Mouse (Mus musculus): ENCODE results near the gene Atp11b.

The Atp11b gene

DNA sequence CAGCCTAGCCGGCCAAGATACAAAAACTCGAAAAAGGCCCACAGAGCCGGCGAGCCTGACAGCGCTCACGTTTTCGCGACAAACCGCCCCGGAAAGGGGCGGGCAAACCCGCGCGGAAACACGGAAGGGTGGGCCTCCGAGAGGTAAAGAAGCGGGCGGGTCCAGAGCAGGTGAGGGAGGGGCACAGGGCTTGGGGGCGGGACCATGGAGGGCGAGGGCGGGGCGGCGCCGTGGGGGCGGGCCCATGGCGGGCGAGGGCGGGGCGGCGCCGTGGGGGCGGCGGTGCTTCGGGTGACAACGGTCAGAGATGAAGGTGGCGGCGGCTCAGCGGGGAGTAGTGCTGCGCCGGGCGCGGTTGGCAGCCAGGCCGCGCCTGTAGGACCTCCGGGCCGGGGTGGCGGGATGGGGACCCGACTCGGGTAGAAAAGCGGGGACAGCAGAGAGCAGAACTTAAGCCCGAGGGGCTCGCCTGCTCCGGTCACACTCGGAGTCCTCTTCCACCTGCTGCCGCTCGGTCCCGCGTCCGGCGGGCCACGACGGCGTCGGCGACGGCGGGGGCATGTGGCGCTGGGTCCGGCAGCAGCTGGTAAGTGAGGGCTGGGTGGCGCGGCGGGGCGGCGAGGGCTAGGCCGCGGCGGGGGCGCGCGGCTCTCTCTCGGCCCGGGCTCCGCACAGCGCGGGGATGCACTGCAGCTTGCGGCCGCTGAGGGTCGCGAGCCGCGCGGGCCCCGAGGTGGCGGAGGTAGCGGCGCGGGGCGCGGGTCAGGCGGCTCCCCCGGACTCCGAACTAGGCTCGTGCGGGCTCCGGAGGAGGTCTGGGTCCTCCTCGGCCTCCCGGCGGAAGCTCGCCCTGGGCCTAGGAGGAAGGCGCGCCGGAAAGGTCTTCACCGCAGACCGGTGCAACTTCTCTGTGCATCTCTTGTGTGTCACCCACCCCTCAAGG is at the start of gene Atp11b:
Gene Atp11b (plus strand): TSS at position 282 of the 943 bp plus-strand sequence.
- DNase-seq (ENCODE audit: extremely low spot score) = peak; percentile 96

DNA sequence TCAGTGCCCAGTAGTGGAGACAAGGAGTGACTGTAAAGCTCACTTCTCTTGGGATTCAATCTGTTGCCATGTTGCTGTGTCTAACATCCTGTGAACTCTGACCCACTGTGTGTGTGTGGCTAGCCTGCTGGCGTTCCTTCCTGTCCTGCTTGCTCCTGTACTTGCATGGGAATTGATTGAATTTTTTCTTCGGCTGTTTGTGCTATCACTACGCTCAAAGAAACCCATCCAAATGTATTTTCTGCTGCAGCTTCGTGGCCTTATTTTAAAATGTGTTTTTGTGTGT is 49.6 kb upstream of the Atp11b start:
- no peak for DNase-seq (ENCODE audit: extremely low spot score)

DNA sequence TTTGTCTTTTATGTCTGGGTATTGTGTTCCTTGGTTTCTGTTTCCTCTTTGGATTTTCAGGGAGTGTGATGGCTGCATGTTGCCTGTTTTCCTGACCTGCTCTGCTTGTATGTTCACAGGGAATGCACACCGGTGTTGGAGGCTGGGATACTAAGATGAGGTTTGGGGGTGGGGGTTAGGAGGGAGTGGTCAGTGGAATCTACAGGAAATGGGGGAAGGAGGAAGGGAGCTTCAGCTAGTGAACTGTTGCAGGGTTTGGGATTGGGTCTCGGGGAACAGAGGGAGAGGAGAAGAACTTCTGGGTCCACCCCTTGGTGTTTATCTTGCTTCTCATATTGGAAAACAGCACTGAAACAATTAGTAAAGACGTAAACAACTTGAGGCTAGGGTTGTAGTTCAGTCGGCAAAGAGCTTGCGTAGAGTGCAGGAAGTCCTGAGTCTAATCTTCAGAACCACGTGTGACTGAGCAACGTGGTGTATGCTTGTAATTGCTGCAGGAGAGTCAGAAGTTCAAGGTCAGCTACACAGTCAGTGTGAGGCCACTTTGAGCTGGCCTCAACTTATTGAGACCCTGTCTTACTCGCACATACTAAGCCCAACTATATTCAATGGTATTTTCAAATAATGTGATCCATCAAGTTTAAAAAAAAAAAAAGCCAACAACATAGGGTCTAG is 34.2 kb upstream of the Atp11b start:
- DNase-seq (ENCODE audit: extremely low spot score) = no peak

DNA sequence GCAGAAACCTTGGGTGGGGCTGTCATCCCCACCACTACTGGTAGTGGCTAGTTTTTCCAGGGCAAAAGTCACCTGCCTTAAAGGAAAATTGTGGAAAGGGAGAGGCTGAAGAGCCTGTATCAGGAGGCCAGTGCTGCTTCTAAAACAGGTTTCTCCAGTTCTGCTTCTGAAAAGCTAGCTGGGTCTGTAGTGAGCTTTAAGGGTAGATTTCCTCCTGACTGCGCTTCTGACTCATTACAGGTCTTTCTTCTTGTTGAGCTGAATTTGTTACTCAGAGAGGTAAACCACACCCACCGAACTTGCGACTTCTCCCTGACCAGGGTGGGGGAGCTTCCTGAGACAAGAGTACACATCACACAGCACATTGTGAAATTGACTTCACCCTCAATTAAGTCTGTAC is 33.1 kb upstream of the Atp11b start:
- no peak for DNase-seq (ENCODE audit: extremely low spot score)

DNA sequence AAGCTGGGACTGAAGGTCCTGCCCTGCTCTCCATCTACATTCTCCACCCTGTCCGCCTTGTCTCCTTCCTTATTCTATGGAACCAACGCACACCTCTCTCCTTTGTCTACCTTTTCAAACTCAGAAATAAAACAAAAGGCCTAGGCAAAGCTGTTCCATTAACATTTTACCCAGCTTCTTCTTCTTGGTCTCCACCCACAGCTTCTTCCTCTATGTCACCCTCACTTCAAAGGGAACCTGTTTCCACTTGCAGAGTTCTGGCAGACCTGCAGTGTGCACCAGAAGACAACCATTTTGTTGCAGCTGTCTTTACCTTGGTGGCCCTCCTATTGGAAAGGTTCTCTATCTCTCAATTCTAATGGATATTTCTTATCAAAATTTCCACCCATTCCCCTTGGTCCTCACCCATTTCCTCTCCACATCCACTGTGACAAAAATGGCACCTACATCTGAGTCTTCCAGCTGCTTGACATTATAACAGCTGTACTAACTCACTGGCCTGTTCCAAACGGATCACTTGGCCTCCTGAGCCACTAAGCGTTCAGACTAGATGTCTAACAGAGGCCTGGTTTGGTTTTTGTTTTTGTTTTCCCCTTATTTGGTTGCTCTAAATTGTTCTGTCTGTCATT is 32.0 kb upstream of the Atp11b start:
- no peak for DNase-seq (ENCODE audit: extremely low spot score)

DNA sequence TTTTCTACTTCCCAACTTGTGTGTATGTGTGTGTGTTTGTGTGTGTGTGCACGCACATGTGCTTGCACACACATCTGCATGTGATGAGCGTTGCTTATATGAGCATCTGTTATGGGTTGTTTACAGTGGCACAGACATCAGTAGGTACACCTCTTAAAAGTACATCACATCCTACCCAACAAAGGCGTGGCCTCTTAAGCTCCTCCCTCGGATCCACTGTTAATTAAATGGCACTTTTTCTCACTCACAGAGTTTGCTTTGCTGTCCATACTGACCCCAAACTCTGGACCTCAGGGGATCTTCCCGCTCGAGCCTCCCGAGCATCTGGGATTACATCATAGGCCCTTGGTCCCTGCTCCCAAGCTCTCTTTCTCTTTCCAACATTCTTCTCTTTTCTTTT is 31.1 kb upstream of the Atp11b start:
- no peak for DNase-seq (ENCODE audit: extremely low spot score)

DNA sequence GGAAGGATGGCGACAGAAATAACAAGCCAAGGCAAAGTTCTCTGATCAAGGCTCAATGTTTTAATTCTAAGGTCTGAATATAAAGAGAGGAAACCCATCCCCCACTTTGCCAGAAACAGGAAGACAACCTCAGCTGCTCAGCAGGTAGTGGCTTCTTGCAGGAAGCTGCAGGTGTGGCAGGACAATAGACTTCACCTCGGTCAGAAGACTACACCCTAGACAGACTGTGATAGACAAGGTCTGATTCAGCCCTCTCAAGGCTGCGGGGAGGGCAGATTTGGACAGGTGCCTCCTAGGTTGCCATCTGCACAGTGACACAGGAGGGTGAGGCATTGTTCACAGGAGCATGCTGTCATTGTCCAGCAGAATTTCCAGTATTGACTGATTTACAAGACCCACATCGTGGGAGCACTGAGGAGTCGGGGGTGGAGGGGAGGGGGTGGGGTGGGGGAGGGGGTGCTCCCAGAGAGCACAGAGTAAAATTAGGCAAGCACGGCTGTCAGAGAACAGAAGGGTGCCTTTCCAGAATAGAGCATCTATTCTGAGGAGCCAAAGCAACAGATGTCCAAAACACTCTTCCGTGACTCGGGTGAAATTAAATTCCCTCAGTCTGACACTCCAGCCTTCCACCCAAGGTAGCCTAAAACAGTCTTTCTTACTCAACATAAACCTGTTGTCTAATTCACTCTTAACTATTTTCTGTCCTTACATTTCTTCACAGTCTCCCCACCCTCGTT is 30.2 kb upstream of the Atp11b start:
- DNase-seq (ENCODE audit: extremely low spot score) = no peak

DNA sequence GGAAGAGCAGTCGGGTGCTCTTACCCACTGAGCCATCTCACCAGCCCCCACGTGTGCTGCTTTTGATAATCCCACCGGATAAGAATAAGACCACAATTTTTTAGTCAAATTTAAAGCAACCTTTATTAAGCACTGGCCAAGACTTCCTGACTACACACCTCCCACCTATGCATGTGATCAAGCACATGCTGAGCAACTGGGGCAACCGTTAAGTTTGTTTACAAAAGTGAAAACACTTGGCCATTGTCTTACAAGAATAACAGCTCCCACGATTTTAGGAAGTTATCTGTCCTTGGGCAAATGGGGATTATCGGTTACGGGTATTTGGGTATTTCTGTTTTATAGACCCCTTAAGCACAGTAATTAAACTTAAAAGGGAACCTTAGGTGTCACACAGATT is 28.8 kb upstream of the Atp11b start:
- no peak for DNase-seq (ENCODE audit: extremely low spot score)

DNA sequence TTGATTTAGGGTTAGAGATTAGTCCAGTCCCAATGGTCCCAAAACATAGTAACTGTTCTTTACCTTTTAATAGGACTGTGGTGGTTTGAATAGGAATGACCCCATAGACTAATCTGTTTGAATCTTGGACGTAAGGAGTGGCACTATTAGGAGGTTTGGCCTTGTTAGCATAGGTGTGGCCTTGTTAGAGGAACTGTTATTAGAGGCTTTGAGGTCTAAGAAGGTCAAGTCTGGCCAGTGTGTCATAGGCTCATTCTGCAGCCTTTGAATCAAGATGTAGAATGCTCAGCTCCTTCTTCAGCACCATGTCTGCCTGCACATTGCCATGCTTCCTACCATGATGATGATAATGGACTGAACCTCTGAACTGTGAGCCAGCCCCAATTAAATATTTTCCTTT is 27.0 kb upstream of the Atp11b start:
- DNase-seq (ENCODE audit: extremely low spot score) = no peak

DNA sequence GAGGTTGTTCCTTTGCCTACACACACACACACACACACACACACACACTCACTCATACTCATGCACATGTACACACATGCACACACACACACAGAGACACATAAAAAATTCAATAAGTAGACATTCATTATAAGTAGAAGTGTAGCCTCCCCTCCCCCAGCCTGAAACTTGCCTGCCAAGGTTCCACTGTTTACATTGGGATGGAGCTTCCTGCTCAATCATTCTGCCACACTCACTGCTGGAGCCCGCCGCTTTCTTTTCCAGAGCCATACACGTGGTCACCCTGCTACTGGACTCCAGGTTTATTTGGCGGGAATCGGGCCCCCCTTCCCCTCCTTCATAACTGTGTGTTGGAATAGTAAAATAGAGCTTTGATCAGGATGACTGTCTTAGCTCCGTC is 24.4 kb upstream of the Atp11b start:
- DNase-seq (ENCODE audit: extremely low spot score) = peak; percentile 11

DNA sequence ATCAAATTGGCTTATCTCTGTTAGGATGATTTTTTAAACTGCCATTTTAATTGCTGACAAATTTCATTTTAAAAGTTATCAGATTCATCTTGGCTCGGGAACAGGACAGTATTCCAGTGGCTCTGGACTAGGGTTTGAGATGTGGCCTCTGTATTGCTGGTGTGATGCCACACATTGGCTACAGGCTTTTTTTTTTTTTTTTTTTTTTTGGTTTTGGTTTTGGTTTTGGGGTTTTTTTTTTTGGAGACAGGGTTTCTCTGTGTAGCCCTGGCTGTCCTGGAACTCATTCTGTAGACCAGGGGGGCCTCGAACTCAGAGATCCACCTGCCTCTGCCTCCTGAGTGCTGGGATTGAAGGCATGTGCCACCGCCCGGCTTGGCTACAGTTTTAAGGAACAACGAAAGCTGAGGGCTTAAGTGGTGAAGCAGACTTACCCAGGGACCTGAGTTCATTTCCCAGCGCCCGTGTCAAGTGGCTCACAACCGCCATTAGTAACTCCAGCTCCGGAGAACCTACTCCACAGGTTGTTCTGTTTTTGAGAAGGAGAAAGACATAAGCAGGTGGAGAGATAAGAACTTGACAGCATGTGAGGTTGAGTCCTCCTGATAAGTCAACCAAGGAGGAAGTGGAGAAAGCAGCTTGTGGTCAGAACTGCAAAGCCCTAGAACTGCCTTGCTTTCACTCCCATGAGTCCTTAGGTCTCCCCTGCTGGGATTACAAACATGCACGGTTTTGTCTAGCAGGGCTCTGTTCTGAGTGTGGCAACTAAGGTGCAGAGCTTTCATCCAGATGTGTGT is 21.7 kb upstream of the Atp11b start:
- no peak for DNase-seq (ENCODE audit: extremely low spot score)

DNA sequence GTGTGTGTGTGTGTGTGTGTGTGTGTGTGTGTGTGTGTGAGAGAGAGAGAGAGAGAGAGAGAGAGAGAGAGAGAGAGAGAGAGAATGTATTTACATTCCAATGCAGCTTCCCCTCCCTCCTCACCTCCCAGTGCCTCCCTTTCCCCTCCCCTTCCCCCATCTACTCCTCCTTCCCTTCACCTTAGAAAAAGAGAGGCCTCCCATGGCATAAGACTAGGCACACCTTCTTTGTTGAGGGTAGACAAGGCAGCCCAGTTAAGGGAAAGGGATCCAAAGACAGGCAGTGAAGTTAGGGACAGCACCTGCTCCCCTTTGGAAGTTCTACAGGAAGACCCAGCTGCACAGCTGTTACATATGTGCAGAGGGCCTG is 21.1 kb upstream of the Atp11b start:
- DNase-seq (ENCODE audit: extremely low spot score) = no peak

DNA sequence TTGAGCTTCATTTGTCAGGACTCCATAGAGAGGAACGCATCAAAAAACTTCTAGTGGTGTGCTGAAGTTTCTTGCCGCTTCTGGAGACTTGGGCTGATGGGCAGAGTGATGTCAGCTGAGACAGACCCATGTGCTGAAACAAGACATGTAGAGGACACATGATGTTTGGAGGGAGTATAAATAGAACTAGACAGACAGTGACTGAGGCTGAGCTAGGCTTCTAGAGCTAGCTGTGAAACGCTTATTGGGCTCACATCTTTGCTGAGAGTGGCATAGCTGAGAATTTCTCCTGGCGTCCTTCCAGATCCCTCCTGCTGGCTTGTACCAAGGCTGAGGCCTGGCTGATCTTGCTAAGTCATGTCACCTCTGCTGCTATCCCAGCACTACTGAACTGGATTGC is 19.4 kb upstream of the Atp11b start:
- no peak for DNase-seq (ENCODE audit: extremely low spot score)

DNA sequence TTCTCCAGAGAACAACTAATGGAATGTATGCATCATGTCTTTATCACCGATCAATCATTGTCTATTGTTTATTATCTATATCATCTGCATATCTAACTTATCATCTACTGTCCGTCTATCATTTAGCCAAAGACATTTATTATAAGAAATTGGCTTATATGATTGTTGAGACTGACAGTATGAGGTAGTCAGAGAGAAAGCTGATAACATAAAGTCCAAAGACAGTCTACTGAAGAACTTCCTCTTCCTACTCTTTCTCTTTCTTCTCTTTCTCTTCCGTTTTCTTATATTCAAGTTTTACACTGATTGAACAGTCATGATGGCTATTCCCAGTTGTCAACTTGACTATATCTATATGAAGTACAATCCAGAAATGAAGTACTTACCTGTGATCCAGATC is 15.8 kb upstream of the Atp11b start:
- no peak for DNase-seq (ENCODE audit: extremely low spot score)

DNA sequence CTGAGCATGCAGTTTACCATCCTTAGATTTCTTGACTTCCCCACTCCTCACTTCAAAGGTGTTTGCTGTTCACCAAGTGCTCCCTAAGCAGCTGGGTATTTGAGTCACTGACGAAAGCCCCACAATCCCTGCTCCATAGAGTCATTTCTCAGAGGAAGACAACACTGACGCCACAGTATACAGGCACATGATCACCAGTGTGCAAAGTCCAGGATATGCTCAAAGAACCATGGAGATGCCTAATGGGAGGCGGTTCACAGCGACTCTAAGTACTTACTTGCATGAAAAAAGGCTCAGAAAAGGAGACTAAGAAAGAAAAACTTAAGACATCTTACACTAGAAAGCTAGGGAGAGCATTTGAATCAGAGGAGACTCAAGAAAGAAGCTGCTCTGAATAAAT is 8.9 kb upstream of the Atp11b start:
- DNase-seq (ENCODE audit: extremely low spot score) = no peak

DNA sequence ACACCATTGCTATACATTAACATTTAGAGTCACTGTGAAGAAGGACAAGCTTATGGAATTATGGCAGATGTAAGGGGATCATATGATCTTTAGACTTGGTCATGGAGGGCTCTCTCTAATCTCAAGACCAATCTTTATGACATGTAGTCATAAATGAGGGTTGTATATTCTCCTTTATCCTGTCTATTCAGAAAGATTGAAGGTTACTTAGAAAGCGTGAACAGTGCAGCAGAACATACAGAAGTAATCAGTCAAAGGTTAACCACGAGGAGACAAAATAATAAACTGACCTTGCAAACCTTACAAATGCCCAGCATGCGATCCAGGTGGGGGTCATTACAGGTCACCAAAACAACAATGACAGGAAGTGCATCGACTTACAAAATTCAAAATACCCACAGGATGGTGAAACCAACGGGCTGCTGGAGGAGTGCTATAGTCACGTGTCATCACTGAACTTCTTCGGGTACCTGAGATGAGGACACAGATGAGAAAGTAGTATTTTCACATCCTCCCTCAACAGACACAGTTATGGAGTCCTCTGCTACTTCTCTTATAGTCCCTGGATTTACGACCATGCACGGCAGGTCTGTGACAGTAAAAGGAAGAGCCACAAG is 7.0 kb upstream of the Atp11b start:
- no peak for DNase-seq (ENCODE audit: extremely low spot score)

DNA sequence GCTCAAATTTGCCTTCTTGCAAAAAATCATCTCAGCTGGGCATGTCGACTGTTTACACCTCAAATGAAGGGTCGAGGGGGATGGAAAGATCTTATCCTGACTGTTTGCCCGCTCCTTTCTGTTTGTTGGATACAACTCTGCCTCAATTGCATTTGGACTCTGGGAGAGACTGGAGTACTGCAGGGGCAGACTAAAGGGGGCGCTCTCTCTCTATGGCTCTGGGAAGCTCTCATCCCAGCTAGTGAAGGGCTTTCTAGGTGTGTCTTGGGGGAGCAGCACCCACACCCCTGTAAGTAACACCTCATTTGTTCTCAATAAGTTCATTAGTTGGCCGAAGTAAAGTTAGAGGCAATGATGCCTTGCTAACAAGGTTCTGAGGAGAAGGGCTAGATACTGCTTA is 3.6 kb upstream of the Atp11b start:
- DNase-seq (ENCODE audit: extremely low spot score) = no peak

DNA sequence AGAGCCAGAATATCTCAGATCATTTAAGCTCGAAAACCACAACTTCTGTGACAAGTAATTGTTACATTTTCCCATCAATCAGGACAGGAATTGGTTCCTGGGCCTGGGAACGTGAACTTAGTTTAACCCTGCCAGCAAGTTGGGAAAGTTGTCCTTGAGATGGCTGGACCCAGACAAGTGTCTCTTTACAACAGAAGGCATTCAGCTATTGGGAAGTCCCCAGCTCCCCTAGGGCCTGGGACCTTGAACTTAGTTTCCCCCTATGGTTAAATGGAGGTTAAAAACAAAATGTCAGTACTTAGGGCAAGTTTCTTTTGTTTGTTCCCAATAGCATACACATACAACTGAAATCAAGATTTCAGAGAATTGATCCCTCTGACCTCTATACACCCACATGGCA is 2.2 kb upstream of the Atp11b start:
- DNase-seq (ENCODE audit: extremely low spot score) = no peak

DNA sequence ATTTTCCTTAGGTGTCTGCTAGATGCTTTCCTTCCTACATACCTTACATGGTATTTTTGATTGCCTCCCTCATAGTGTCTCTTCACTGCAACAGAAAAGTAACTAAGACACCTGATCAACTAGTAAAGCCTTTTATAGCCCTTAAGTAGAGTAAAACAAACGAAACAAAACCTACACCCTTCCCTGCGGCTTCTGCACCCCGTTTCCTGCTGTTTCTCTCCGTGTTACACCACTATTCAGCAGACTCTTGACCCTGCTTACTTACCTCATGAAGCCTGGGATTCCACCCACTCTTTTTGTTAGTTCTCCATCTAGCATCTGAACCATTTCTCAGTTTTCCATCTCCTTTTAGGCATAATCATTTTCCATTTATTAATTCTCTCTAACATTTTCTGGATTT is 8.8 kb downstream of the Atp11b start:
- DNase-seq (ENCODE audit: extremely low spot score) = no peak

DNA sequence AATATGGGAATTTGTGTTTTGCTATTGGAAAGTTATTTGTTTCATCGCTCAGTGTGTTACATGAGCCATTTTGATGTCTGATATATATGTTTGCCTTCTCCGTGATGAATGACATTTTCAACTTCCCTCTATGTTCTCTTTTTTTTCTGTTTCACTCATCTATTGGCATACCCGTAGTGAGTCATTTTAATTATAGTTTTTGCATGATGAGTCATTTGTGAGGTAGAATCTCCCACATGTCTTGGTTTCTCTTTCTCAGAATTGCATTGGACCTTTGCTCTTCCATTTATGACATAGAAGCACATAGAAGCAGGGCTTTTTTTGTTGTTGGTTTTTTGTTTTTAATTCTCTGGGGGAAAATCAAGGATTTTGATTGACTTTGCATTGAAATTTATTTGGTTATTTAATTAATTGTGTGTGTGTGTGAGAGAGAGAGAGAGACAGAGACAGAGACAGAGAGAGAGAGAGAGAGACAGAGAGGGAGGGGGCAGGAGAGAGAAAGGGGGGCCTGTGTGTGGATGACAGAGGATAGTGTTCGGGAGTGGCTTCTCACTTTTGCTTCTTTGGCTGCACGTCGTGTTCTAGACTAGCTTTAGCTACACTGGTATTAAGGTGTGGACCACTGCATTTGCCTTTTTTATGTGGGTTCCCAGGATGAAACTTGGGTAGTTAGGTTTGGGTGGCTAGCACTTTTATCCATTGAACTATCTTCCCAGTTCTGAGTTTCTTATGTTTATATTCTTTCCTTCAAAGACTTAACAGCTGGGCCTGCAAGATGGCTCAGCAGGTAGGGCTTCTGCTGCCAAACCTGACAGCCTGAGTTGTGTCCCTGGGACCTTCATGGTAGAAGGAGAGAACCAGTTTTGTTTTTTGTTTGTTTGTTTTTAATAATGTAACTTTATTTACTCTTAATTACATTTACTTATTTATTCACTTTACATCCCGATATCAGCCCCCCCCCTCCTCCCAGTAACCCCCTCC is 11.0 kb downstream of the Atp11b start:
- DNase-seq (ENCODE audit: extremely low spot score) = no peak

Measured in embryo, embryonic 9.5 days (tissue).